Mouse (Mus musculus) CH12.LX (cell line): Measurements from ENCODE around the gene Iglon5. TPM values are rescaled to one million over a fixed set of nuclear protein-coding genes. Genes with fewer than 3 reads are reported as not detected.

Experiments
- DNase-seq: peaks from one replicate; pipeline ENCODE4 v3.0.0-alpha.2; 2013; ENCODE audit errors: extremely low read depth
- H3K27ac ChIP-seq: 2 replicates; pipeline ENCODE4 v1.5.1; 2012; ENCODE audit warnings: low read depth, mild to moderate bottlenecking, control low read depth, moderate library complexity; ENCODE audit not compliant: insufficient read depth
- H3K27me3 ChIP-seq: replicated peaks from 2 replicates; pipeline ENCODE3; 2012; ENCODE audit warnings: inconsistent platforms
- H3K36me3 ChIP-seq, 2 experiments: replicated peaks in 1 of 2; 2 replicates each; pipeline versions ENCODE3 to v1.6.1; 2012; ENCODE audit warnings: inconsistent platforms in 1 of 2, low read length in 1 of 2, mild to moderate bottlenecking in 1 of 2, mixed read lengths in 1 of 2, moderate library complexity in 1 of 2; ENCODE audit not compliant: control insufficient read depth in 1 of 2, insufficient read depth in 1 of 2
- H3K4me1 ChIP-seq, 2 experiments: 2 replicates each; pipeline ENCODE4 v1.6.1; 2012; ENCODE audit warnings: inconsistent platforms in 1 of 2, moderate library complexity in 1 of 2; ENCODE audit not compliant: insufficient read depth in 2 of 2, control insufficient read depth in 1 of 2
- H3K4me2 ChIP-seq: 2 replicates; pipeline ENCODE4 v1.6.1; 2012; ENCODE audit warnings: low read depth, mild to moderate bottlenecking, control low read depth; ENCODE audit not compliant: poor library complexity, insufficient read depth, severe bottlenecking
- H3K4me3 ChIP-seq, 3 experiments: fragments of 150-350 bp in 1 of 3; sonication (generic) in 1 of 3; replicated peaks in 1 of 3; 2 replicates each; pipeline versions ENCODE3 to v1.5.1; 2011 to 2012; ENCODE audit warnings: low read depth in 2 of 3, low read length in 2 of 3, mild to moderate bottlenecking in 2 of 3, moderate library complexity in 2 of 3, control low read depth in 1 of 3, improper control_type of control experiment in 1 of 3, inconsistent platforms in 1 of 3, mixed read lengths in 1 of 3; ENCODE audit not compliant: poor library complexity in 1 of 3
- H3K79me2 ChIP-seq: replicated peaks from 2 replicates; pipeline ENCODE4 v1.6.1; 2012; ENCODE audit warnings: mild to moderate bottlenecking, moderate library complexity; ENCODE audit not compliant: control insufficient read depth, poor library complexity, insufficient read depth, severe bottlenecking; ENCODE audit errors: extremely low read depth
- H3K9ac ChIP-seq: 2 replicates; pipeline ENCODE4 v1.6.1; 2012; ENCODE audit warnings: low read depth, mild to moderate bottlenecking, control low read depth, moderate library complexity; ENCODE audit not compliant: insufficient read depth
- H3K9me3 ChIP-seq: replicated peaks from 2 replicates; pipeline ENCODE3; 2012; ENCODE audit warnings: low read length, inconsistent platforms, mixed read lengths
- BHLHE40 ChIP-seq: IDR thresholded peaks from 2 replicates; pipeline ENCODE4 v1.6.1; 2011; ENCODE audit warnings: mild to moderate bottlenecking, low read depth, low read length, improper control_type of control experiment
- CHD1 ChIP-seq: IDR thresholded peaks from 2 replicates; pipeline ENCODE4 v1.6.1; 2012; ENCODE audit warnings: low read depth, low read length, improper control_type of control experiment, inconsistent platforms
- CHD2 ChIP-seq: IDR thresholded peaks from 2 replicates; pipeline ENCODE4 v1.6.1; 2011; ENCODE audit warnings: low read length, improper control_type of control experiment
- ELF1 ChIP-seq: IDR thresholded peaks from 2 replicates; pipeline ENCODE4 v1.6.1; 2014; ENCODE audit warnings: low read depth, mild to moderate bottlenecking, inconsistent platforms, low read length, improper control_type of control experiment
- ETS1 ChIP-seq: conservative IDR thresholded peaks from 2 replicates; pipeline ENCODE4 v1.6.1; 2012; ENCODE audit warnings: low read depth, mild to moderate bottlenecking, inconsistent platforms, low read length, improper control_type of control experiment, moderate library complexity
- GABPA ChIP-seq: IDR thresholded peaks from 2 replicates; pipeline ENCODE4 v1.6.1; 2012; ENCODE audit warnings: low read depth, low read length, improper control_type of control experiment, inconsistent platforms; ENCODE audit not compliant: insufficient replicate concordance
- HCFC1 ChIP-seq: IDR thresholded peaks from 2 replicates; pipeline ENCODE4 v1.6.1; 2012; ENCODE audit warnings: low read depth, mild to moderate bottlenecking, inconsistent platforms, low read length, improper control_type of control experiment
- JUN ChIP-seq: IDR thresholded peaks from 2 replicates; pipeline ENCODE4 v1.6.1; 2011; ENCODE audit warnings: low read depth, mild to moderate bottlenecking, low read length, improper control_type of control experiment, moderate library complexity; ENCODE audit not compliant: insufficient read depth
- JUND ChIP-seq: conservative IDR thresholded peaks from 2 replicates; pipeline ENCODE4 v1.6.1; 2011; ENCODE audit warnings: low read depth, low read length, improper control_type of control experiment
- MAX ChIP-seq: IDR thresholded peaks from 2 replicates; pipeline ENCODE4 v1.6.1; 2011; ENCODE audit warnings: low read length, improper control_type of control experiment
- MAZ ChIP-seq: IDR thresholded peaks from 2 replicates; pipeline ENCODE4 v1.6.1; 2012; ENCODE audit warnings: low read depth, mild to moderate bottlenecking, inconsistent platforms, low read length, improper control_type of control experiment, moderate library complexity
- MEF2A ChIP-seq: IDR thresholded peaks from 2 replicates; pipeline ENCODE4 v1.6.1; 2014; ENCODE audit warnings: low read depth, mild to moderate bottlenecking, inconsistent platforms, low read length, improper control_type of control experiment, borderline replicate concordance
- PAX5 ChIP-seq: IDR thresholded peaks from 2 replicates; pipeline ENCODE4 v1.6.1; 2012; ENCODE audit warnings: low read length, inconsistent platforms, mixed read lengths
- POLR2A ChIP-seq: IDR thresholded peaks from 2 replicates; pipeline ENCODE4 v1.6.1; 2011; ENCODE audit warnings: low read depth, mild to moderate bottlenecking, improper control_type of control experiment, low read length
- POLR2AphosphoS2 ChIP-seq: IDR thresholded peaks from 2 replicates; pipeline ENCODE4 v1.6.1; 2011; ENCODE audit warnings: low read depth, low read length, improper control_type of control experiment
- TBP ChIP-seq: conservative IDR thresholded peaks from 2 replicates; pipeline ENCODE4 v1.6.1; 2011; ENCODE audit warnings: low read depth, low read length, improper control_type of control experiment
- UBTF ChIP-seq: IDR thresholded peaks from 2 replicates; pipeline ENCODE4 v1.6.1; 2012; ENCODE audit warnings: low read depth, mild to moderate bottlenecking, inconsistent platforms, low read length, improper control_type of control experiment, moderate library complexity
- USF2 ChIP-seq: conservative IDR thresholded peaks from 2 replicates; pipeline ENCODE4 v1.6.1; 2011; ENCODE audit warnings: low read depth, low read length, improper control_type of control experiment
- ZKSCAN1 ChIP-seq: IDR thresholded peaks from 2 replicates; pipeline ENCODE4 v1.6.1; 2012; ENCODE audit warnings: low read depth, inconsistent platforms, low read length, improper control_type of control experiment, borderline replicate concordance
- dilution Hi-C: fragments of 300-500 bp; cut with MboI; formaldehyde crosslinking; loops from 2 replicates; pipeline ENCODE4 v1.14.3; 2020; ENCODE audit warnings: low sequenced_read_pairs; ENCODE audit not compliant: extremely low pct_unique_long_range_greater_than_20kb, extremely low pct_ligation_motif_present
- in situ Hi-C: fragments of 300-500 bp; cut with MboI; formaldehyde crosslinking; loops from 3 replicates; pipeline ENCODE4 v1.14.3; 2019; ENCODE audit warnings: low sequenced_read_pairs, low pct_ligation_motif_present, low pct_unique_long_range_greater_than_20kb, mixed read lengths
- polyA plus RNA-seq: library from polyadenylated mRNA; unstranded; fragments of >175 nt; gene quantifications from 2 replicates; pipeline ENCODE4 v1.2.1, GENCODE M21; 2012; ENCODE audit warnings: low read depth; ENCODE audit not compliant: insufficient read length
- total RNA-seq, 2 experiments: library from RNA; depleted of rRNA; stranded (reverse); fragments of 300-350 nt in 1 of 2; fragments of >200 nt in 1 of 2; gene quantifications; 2 replicates each; pipeline ENCODE4 v1.2.3; 2012 to 2014

Gene Iglon5
- total and polyA plus RNA-seq, 3 experiments = not detected

DNA sequence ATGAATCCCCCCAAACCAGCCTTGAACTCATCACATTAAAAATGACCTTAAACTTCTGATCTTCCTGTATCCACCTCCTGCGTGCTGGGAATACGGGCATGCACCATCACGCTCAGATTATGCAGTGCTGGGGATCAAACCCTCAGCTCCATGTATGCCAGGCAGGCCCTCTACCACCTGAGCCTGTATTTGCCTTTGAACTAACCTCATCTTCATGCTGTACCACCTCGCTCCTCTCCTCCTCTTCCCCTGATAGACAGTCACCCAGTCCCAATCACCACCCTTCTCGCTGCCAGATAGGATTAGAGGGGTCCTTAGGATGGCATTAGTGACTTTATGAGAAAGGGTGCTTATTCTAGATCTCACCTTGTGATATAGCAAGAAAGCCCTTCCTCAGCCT lies 25.2 kb upstream of the Iglon5 start:
- in situ Hi-C loops (no loop called here), dilution Hi-C loops (no loop called here)
- Histone ChIP-seq H3K27ac (no peak overlapping the region), H3K27me3 (no peaks in the 10 kb centered on the region), H3K4me3 (no peak overlapping the region), H3K79me2 (no peaks in the 10 kb centered on the region)
- TF ChIP-seq CHD2 (no peak), POLR2AphosphoS2 (no peak), JUND (no peak), CHD1 (no peak), PAX5 (no peak), TBP (no peak), MAX (no peak), POLR2A (no peak), MEF2A (no peak), USF2 (no peak), ELF1 (no peak), GABPA (no peak), HCFC1 (no peak)
- TF ChIP-seq, all 38 proteins: peak for 0
- H3K4me1 ChIP-seq = peaks cover 2 to 12% of the 10 kb centered on the region in 2 experiments; a peak in 2 of 4 replicates
- no peak overlapping the region for H3K9ac ChIP-seq
- no peaks in the 10 kb centered on the region for H3K9me3 ChIP-seq
- no peak for DNase-seq
- H3K4me2 ChIP-seq = no peak overlapping the region
- H3K36me3 ChIP-seq = no peaks in the 10 kb centered on the region

DNA sequence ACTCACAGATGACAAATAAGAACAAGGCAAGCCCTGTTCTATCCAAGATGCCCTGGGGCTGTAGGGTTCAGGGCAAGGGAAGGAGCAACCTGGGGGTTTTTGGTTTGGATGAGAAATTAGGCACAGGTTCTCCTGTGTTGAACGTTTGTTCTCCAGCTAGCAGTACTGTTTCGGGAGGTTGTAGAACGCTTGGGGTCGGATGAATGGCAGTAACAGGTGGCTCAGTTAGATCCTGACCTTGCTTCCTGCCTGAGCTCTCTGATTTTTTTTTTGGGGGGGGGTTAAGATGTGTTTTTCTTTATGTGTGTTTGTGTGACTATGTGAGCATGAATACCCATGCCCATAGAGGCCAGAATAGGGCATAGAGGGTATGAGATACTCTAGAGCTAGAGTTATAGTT lies 22.6 kb upstream of the Iglon5 start:
- Histone ChIP-seq H3K36me3 (no peaks in the 10 kb centered on the region), H3K4me3 (no peak overlapping the region), H3K9me3 (no peaks in the 10 kb centered on the region), H3K27me3 (peaks cover 8% of the 10 kb centered on the region), H3K27ac (no peak overlapping the region), H3K4me1 (peaks cover 2 to 12% of the 10 kb centered on the region in 2 experiments; a peak in 2 of 4 replicates), H3K4me2 (no peak overlapping the region), H3K9ac (no peak overlapping the region), H3K79me2 (no peaks in the 10 kb centered on the region)
- DNase-seq = no peak
- dilution Hi-C loops (no loop called here), in situ Hi-C loops (no loop called here)
- no peak for TF ChIP-seq GABPA
- TF ChIP-seq UBTF = no peak
- TF ChIP-seq ETS1 = no peak
- no peak for TF ChIP-seq MEF2A
- no peak for TF ChIP-seq TBP
- TF ChIP-seq MAZ = no peak
- no peak for TF ChIP-seq JUN
- TF ChIP-seq PAX5 = no peak
- no peak for TF ChIP-seq HCFC1
- TF ChIP-seq ZKSCAN1 = no peak
- TF ChIP-seq BHLHE40 = no peak
